ENCODE assay signal across 8 mouse cellular contexts in the genomic region with DNA sequence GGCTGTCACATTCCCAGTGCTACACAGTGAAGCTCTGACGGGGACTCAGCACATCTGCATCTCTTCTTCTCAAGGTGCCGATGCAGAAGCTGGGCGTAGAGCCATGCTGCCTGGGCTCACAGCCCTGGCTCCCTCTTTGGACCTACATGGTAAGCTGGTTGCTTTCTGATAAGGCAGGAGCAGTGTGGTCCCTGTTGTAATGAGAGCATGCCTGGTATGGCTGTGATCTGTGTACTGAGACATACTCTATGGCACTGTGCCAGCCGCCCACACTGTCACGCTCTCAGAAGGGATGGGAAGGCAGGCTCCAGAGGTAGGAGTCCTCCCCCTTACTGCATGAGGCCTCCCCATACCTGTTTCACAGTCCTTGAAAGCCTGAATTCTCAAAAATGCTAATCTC.
A peak's percentile ranks its signal among the peaks of the same experiment; 100 is the strongest.
DNase-seq lines count a peak whose midpoint lies in the region; ATAC-seq lines count a peak whose summit lies in the region.

No protein-coding gene starts in this region.

- ATAC-seq in cerebellum, adult (ENCODE audit: insufficient number of reproducible peaks, low FRiP score, low TSS enrichment) = no peak

- intact Hi-C loops in left cerebral cortex, postnatal 4 days (cut with DNase I) = no loop called here
- intact Hi-C loops in heart, postnatal 10 days (cut with DNase I) = no loop called here
- intact Hi-C loops in left cerebral cortex, postnatal 36 days (cut with DNase I) = no loop called here

- DNase-seq in left cerebral cortex, adult 11 months (ENCODE audit: low spot score) = peak; percentile 27
- no peak for DNase-seq in left cerebral cortex, postnatal 4 days
- DNase-seq in frontal cortex, postnatal 14 days (ENCODE audit: low spot score in 2 of 2) = peak; percentile 21 to 23
- peak; percentile 41 to 45 for DNase-seq in heart, postnatal 10 days
- DNase-seq in left cerebral cortex, postnatal 36 days (ENCODE audit: low spot score in 2 of 2) = peak; percentile 53 to 62
- DNase-seq in cerebellum, adult 11 months = no peak
- DNase-seq in T-cell, adult 2 months (ENCODE audit: low spot score) = no peak

Comparison
In these comparisons a context has a peak if more than half of its experiments do, and no peak if none do; other contexts are left out.
1. DNase-seq: peak in left cerebral cortex, adult 11 months (single experiment), frontal cortex, postnatal 14 days (2 of 2), heart, postnatal 10 days (2 of 2) and left cerebral cortex, postnatal 36 days (2 of 2); none in left cerebral cortex, postnatal 4 days (single experiment), cerebellum, adult 11 months (single experiment) and T-cell, adult 2 months (single experiment).